Mouse (Mus musculus) limb, embryonic 15.5 days (tissue): Measurements from ENCODE around the gene Gpx3. TPM values are rescaled to one million over a fixed set of nuclear protein-coding genes. Genes with fewer than 3 reads are reported as not detected.
"Not testable (repeated sequence)": the region's sequence is repeated elsewhere in the genome, so short reads cannot be mapped to it uniquely, and the experiment has no call there.

ENCODE experiments used
- ATAC-seq: fragments of 200-750 bp; cut with Nextera tagmentation; 2 replicates; pipeline ENCODE4 v1.8.0; 2017; ENCODE audit warnings: low read depth, moderate TSS enrichment; ENCODE audit not compliant: insufficient number of reproducible peaks, low FRiP score, low TSS enrichment
- H3K27ac ChIP-seq: fragments of 300-500 bp; sonication (generic); 2 replicates; pipeline ENCODE4 v1.5.1; 2015; ENCODE audit warnings: moderate library complexity, mild to moderate bottlenecking, inconsistent platforms
- H3K27me3 ChIP-seq: fragments of 300-500 bp; sonication (generic); 2 replicates; pipeline ENCODE4 v1.6.1; 2015; ENCODE audit warnings: inconsistent platforms
- H3K36me3 ChIP-seq: fragments of 300-500 bp; sonication (generic); 2 replicates; pipeline ENCODE4 v1.6.1; 2015; ENCODE audit warnings: inconsistent platforms
- H3K4me1 ChIP-seq: fragments of 300-500 bp; sonication (generic); 2 replicates; pipeline ENCODE4 v1.6.1; 2015; ENCODE audit warnings: inconsistent platforms
- H3K4me2 ChIP-seq: fragments of 300-500 bp; sonication (generic); 2 replicates; pipeline ENCODE4 v1.6.1; 2015; ENCODE audit warnings: mild to moderate bottlenecking, inconsistent platforms
- H3K4me3 ChIP-seq: fragments of 300-500 bp; sonication (generic); 2 replicates; pipeline ENCODE4 v1.5.1; 2015; ENCODE audit warnings: mild to moderate bottlenecking, inconsistent platforms
- H3K9ac ChIP-seq: fragments of 300-500 bp; sonication (generic); 2 replicates; pipeline ENCODE4 v1.6.1; 2015; ENCODE audit warnings: inconsistent platforms
- H3K9me3 ChIP-seq: fragments of 300-500 bp; sonication (generic); 2 replicates; pipeline ENCODE4 v1.6.1; 2016; ENCODE audit warnings: inconsistent platforms
- WGBS: fragments of 180-500 bp; shearing (Covaris S2); methylation state at CpG from one replicate; pipeline ENCODE4 v1.1.7; 2015; 5-methylcytosine and 5-hydroxymethylcytosine counted together
- polyA plus RNA-seq: library from polyadenylated mRNA; unstranded; fragments of >200 nt; fragmentation: Nextera tagmentation; extraction: Ambion mirVana; gene quantifications from 2 replicates; pipeline ENCODE4 v1.2.1, GENCODE M21; 2015

Gpx3 gene
- polyA plus RNA-seq, 1 experiment from 2014 or later, result 379 TPM

DNA sequence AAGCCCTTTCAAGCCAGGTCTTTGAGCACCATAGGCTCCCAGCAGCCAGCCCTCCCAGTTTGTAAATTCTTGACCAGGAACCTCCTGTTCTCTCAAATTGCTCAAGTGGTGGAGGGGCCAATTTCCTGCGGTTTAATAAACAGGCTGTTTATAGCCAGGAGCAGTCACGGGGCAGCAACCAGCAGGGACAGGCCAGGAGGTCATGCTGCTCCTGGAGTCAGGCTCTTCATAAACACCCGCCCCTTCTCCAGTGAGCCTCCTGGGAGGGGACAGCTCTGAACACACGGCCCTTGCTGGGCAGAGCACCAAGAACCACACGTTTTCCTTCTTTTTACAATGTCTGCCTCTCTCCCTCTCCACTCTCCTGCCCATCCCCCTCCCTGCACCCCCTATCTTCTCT is 17.3 kb upstream of the Gpx3 start:
- Histone ChIP-seq H3K27me3 (no peaks in the 10 kb centered on the region), H3K4me2 (no peak overlapping the region), H3K9me3 (no peaks in the 10 kb centered on the region), H3K9ac (no peak overlapping the region), H3K27ac (no peak overlapping the region; the same call in 1 of the 2 replicates), H3K4me3 (no peak overlapping the region), H3K36me3 (no peaks in the 10 kb centered on the region), H3K4me1 (peaks cover 11% of the 10 kb centered on the region)
- WGBS, result 4% methylated on average over 5 of the region's 5 CpGs
- no peak for ATAC-seq

DNA sequence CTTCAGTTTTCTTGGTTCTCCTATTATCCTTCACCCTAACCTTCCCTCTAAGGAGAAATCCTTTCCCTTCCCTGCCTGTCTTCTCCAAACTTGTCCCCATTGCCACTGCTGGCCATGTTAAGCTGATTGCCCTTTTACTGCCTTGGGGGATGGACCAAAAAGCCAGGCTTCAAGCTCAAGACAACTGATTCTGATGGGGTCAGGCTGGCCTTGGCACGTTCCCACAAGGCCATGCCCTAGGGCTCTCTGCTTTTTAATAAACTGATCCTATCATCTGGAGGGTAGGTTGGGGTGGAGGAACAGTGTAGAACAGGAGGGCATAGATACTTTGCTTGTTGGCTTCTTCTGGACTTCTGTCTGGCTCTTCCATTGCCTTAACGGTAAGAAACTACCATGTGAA is 16.8 kb upstream of the Gpx3 start:
- H3K27ac ChIP-seq, result no peak overlapping the region; the same call in 1 of the 2 replicates
- no peaks in the 10 kb centered on the region for H3K36me3 ChIP-seq
- H3K27me3 ChIP-seq, result no peaks in the 10 kb centered on the region
- H3K4me2 ChIP-seq, result no peak overlapping the region
- no peaks in the 10 kb centered on the region for H3K9me3 ChIP-seq
- ATAC-seq, result no peak
- WGBS, result 57% methylated on average over 2 of the region's 2 CpGs
- H3K4me3 ChIP-seq, result no peak overlapping the region
- no peak overlapping the region for H3K9ac ChIP-seq
- H3K4me1 ChIP-seq, result peaks cover 11% of the 10 kb centered on the region

GRCm38 (mm10) chr11:54887927-54888326 is 14.3 kb upstream of the Gpx3 start:
- Histone ChIP-seq H3K9me3 (no peaks in the 10 kb centered on the region), H3K4me2 (no peak overlapping the region), H3K36me3 (no peaks in the 10 kb centered on the region), H3K4me3 (no peak overlapping the region), H3K9ac (no peak overlapping the region), H3K27me3 (no peaks in the 10 kb centered on the region), H3K4me1 (peaks cover 7% of the 10 kb centered on the region), H3K27ac (no peak overlapping the region)
- no peak for ATAC-seq
- WGBS, result 82% methylated on average over 6 of the region's 6 CpGs

GRCm38 (mm10) chr11:54891341-54891740 is 10.9 kb upstream of the Gpx3 start:
- no peaks in the 10 kb centered on the region for H3K36me3 ChIP-seq
- 87% methylated on average over 5 of the region's 5 CpGs for WGBS
- no peaks in the 10 kb centered on the region for H3K9me3 ChIP-seq
- ATAC-seq, result no peak
- H3K4me2 ChIP-seq, result no peak overlapping the region
- H3K4me3 ChIP-seq, result no peak overlapping the region
- no peaks in the 10 kb centered on the region for H3K27me3 ChIP-seq
- no peaks in the 10 kb centered on the region for H3K4me1 ChIP-seq
- no peak overlapping the region for H3K27ac ChIP-seq
- H3K9ac ChIP-seq, result no peak overlapping the region

DNA sequence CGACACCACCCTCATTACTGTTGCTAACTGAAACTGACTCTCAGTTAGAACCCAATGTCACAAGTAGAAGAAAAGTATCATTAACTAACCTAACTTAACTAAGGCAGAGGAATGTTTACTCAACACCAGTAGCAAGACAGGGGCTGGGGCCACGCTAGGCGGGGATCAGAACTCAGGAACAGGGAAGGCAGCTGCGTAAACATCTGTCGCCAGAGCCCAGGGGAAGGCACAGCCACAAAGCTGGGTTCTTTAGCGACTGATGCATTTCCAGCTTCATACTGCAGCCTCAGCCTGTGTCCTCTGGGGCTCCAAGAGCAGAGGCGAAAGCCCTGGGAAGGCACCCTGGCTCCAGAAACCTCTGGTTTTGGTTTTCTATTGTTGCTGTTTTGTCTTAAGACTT is 10.2 kb upstream of the Gpx3 start:
- Histone ChIP-seq H3K4me2 (no peak overlapping the region), H3K36me3 (no peaks in the 10 kb centered on the region), H3K9me3 (no peaks in the 10 kb centered on the region), H3K27ac (no peak overlapping the region), H3K4me1 (no peaks in the 10 kb centered on the region), H3K4me3 (no peak overlapping the region), H3K27me3 (no peaks in the 10 kb centered on the region), H3K9ac (no peak overlapping the region)
- 45% methylated on average over 7 of the region's 7 CpGs for WGBS
- no peak for ATAC-seq

DNA sequence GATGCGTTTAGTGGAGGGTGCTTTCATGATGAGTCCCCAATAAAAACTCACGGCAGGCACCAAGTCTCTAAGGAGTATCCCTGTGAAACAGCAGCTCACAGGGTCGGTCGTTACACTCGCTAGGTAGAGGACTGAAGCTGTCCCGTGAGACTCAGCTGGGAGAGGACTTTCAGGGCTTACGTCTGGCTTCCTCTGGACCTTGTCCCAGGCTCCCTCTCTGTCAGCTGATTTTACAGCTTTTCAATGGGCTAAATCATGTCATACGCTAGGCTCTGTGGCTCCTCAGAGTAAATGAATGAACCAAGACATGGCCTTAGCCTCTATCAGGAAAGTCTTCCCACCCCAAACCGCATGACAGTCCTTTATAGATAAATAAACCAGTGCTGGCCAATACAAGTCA is 7.7 kb upstream of the Gpx3 start:
- H3K9me3 ChIP-seq, result no peaks in the 10 kb centered on the region
- H3K4me2 ChIP-seq, result no peak overlapping the region
- WGBS, result 44% methylated on average over 9 of the region's 9 CpGs
- ATAC-seq, result no peak
- H3K36me3 ChIP-seq, result no peaks in the 10 kb centered on the region
- no peak overlapping the region for H3K4me3 ChIP-seq
- H3K4me1 ChIP-seq, result no peaks in the 10 kb centered on the region
- no peak overlapping the region for H3K27ac ChIP-seq
- no peaks in the 10 kb centered on the region for H3K27me3 ChIP-seq
- H3K9ac ChIP-seq, result no peak overlapping the region

- H3K9me3 ChIP-seq, H3K27ac ChIP-seq, H3K4me3 ChIP-seq, H3K27me3 ChIP-seq, H3K9ac ChIP-seq, ATAC-seq, H3K4me1 ChIP-seq, H3K36me3 ChIP-seq, H3K4me2 ChIP-seq: not testable (repeated sequence)
- 87% methylated on average over 3 of the region's 3 CpGs for WGBS
Observed at GRCm38 (mm10) chr11:54896646-54897045, 5.6 kb upstream of the Gpx3 start.

GRCm38 (mm10) chr11:54897470-54897869 is 4.8 kb upstream of the Gpx3 start:
- Histone ChIP-seq H3K9me3 (no peaks in the 10 kb centered on the region), H3K9ac (no peak overlapping the region), H3K4me2 (no peak overlapping the region), H3K27ac (no peak overlapping the region), H3K4me1 (peaks cover 3% of the 10 kb centered on the region), H3K27me3 (no peaks in the 10 kb centered on the region), H3K36me3 (no peaks in the 10 kb centered on the region), H3K4me3 (no peak overlapping the region)
- 50% methylated on average over 5 of the region's 5 CpGs for WGBS
- ATAC-seq, result no peak

- no peak for ATAC-seq
- WGBS, result 72% methylated on average over 4 of the region's 4 CpGs
Observed at GRCm38 (mm10) chr11:54899657-54900056, 2.6 kb upstream of the Gpx3 start.

GRCm38 (mm10) chr11:54903339-54903738 is 1.1 kb downstream of the Gpx3 start:
- Histone ChIP-seq H3K9me3 (no peaks in the 10 kb centered on the region), H3K4me1 (peaks cover 13% of the 10 kb centered on the region), H3K36me3 (0 out of 2 replicates have a peak, but pooled peaks cover 3% of the 10 kb centered on the region), H3K27ac (no peak overlapping the region), H3K27me3 (0 out of 2 replicates have a peak, but pooled peaks cover 2% of the 10 kb centered on the region), H3K9ac (no peak overlapping the region), H3K4me2 (peak overlapping the region; percentile 94), H3K4me3 (peak overlapping the region; percentile 46)
- no peak for ATAC-seq
- 71% methylated on average over 5 of the region's 5 CpGs for WGBS

More at GRCm38 (mm10) chr11:54899657-54900056, 2.6 kb upstream of the Gpx3 start:
- H3K4me2 ChIP-seq, result no peak overlapping the region
- no peaks in the 10 kb centered on the region for H3K36me3 ChIP-seq
- H3K27ac ChIP-seq, result no peak overlapping the region
- no peak overlapping the region for H3K4me3 ChIP-seq
- no peak overlapping the region for H3K9ac ChIP-seq
- H3K27me3 ChIP-seq, result 0 out of 2 replicates have a peak, but pooled peaks cover 2% of the 10 kb centered on the region
- H3K4me1 ChIP-seq, result peaks cover 13% of the 10 kb centered on the region
- no peaks in the 10 kb centered on the region for H3K9me3 ChIP-seq

- Histone ChIP-seq H3K9me3 (no peaks in the 10 kb centered on the region), H3K36me3 (0 out of 2 replicates have a peak, but pooled peaks cover 8% of the 10 kb centered on the region), H3K27me3 (0 out of 2 replicates have a peak, but pooled peaks cover 2% of the 10 kb centered on the region), H3K4me3 (no peak overlapping the region), H3K27ac (no peak overlapping the region), H3K4me1 (peaks cover 13% of the 10 kb centered on the region), H3K9ac (no peak overlapping the region), H3K4me2 (no peak overlapping the region)
- ATAC-seq, result no peak
- 44% methylated on average over 4 of the region's 4 CpGs for WGBS
Observed at GRCm38 (mm10) chr11:54903940-54904706, 1.9 kb downstream of the Gpx3 start.

GRCm38 (mm10) chr11:54905086-54905485 is 2.8 kb downstream of the Gpx3 start:
- H3K27me3 ChIP-seq, result 0 out of 2 replicates have a peak, but pooled peaks cover 2% of the 10 kb centered on the region
- H3K4me1 ChIP-seq, result peaks cover 13% of the 10 kb centered on the region
- no peak overlapping the region for H3K9ac ChIP-seq
- H3K4me3 ChIP-seq, result no peak overlapping the region
- H3K4me2 ChIP-seq, result no peak overlapping the region
- H3K36me3 ChIP-seq, result 0 out of 2 replicates have a peak, but pooled peaks cover 18% of the 10 kb centered on the region
- no peak overlapping the region for H3K27ac ChIP-seq
- no peak for ATAC-seq
- H3K9me3 ChIP-seq, result no peaks in the 10 kb centered on the region
- WGBS, result 89% methylated on average over 3 of the region's 3 CpGs
